ENCODE assay signal across 8 mouse cellular contexts in the genomic region with DNA sequence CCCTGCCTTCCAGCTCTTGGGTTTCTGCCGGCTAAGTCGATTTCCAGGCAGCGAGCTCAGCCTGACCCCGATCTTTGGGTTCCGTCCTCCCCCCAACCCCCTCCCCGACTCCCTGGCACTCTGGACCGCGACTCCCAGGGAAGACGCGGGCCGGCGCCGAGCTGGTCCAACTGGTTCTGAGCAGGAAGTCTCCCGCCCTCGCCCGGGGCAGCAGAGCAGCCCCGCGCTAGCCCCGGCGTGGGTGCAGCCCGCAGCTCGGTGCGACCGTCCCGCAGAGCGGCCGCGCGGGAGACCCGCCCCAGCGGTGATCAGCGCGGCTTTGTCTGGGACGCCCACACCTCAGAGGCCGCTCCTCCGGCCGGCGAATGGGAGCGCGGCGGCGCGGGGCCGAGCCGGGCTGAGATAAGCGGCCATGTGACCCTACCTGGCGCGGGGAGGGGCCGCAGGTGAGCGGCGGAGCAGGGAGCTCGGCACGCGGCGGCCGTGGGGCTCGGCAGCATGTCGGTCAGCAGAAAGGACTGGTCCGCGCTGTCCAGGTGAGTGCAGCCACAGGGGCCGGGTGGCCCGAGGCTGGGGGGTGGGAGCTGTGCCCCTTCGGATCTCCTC. TPM values are rescaled to one million over a fixed set of nuclear protein-coding genes. Genes with fewer than 3 reads are reported as not detected.
DNase-seq lines count a peak whose midpoint lies in the region; ATAC-seq lines count a peak whose summit lies in the region.

A gene (plus strand): TSS at position 118 of the 606 bp plus-strand sequence.

- H3K9ac ChIP-seq in embryonic facial prominence, embryonic 15.5 days, result peak within 1 kb of the TSS; percentile 42; the same call in 1 of the 2 replicates
- peak within 1 kb of the TSS; percentile 45 for H3K9ac ChIP-seq in lung, embryonic 15.5 days
- H3K9ac ChIP-seq in stomach, embryonic 14.5 days (replicated peaks; ENCODE audit: low read depth, low read length), result peak within 1 kb of the TSS; percentile 48

- peak within 1 kb of the TSS; percentile 71 for H3K4me2 ChIP-seq in embryonic facial prominence, embryonic 15.5 days (replicated peaks)
- peak within 1 kb of the TSS; percentile 85 for H3K4me2 ChIP-seq in lung, embryonic 15.5 days
- H3K4me2 ChIP-seq in stomach, embryonic 14.5 days (replicated peaks; ENCODE audit: low read depth, low read length), result peak within 1 kb of the TSS; percentile 97

- ATAC-seq in embryonic facial prominence, embryonic 15.5 days (ENCODE audit: insufficient number of reproducible peaks, low FRiP score, low TSS enrichment, low read depth), result peak; percentile 27; the same call in 1 of the 2 replicates
- ATAC-seq in lung, embryonic 15.5 days (ENCODE audit: borderline replicate concordance, extremely low read depth, low FRiP score, low TSS enrichment), result peak; percentile 74; the same call in 1 of the 2 replicates
- peak; percentile 85 for ATAC-seq in stomach, embryonic 14.5 days (ENCODE audit: insufficient number of reproducible peaks, insufficient read depth, low FRiP score, low read depth)

- WGBS in embryonic facial prominence, embryonic 15.5 days, result 1% methylated on average over 63 of the region's 63 CpGs
- 1% methylated on average over 61 of the region's 63 CpGs for WGBS in lung, embryonic 15.5 days
- WGBS in stomach, embryonic 14.5 days, result under 1% methylated on average over 63 of the region's 63 CpGs

- no peaks in the 10 kb centered on the region for H3K9me3 ChIP-seq in embryonic facial prominence, embryonic 15.5 days (replicated peaks)
- H3K9me3 ChIP-seq in lung, embryonic 15.5 days, result no peaks in the 10 kb centered on the region
- no peaks in the 10 kb centered on the region for H3K9me3 ChIP-seq in stomach, embryonic 14.5 days (ENCODE audit: control insufficient read depth, low read depth, low read length)

- peak; percentile 42 for DNase-seq in ovary, postnatal 36 days (ENCODE audit: low spot score)
- DNase-seq in ovary, postnatal 10 days (ENCODE audit: low spot score), result no peak
- peak; percentile 84 for DNase-seq in kidney, adult 18-20 months
- DNase-seq in left cerebral cortex, postnatal 4 days, result no peak
- DNase-seq in layer of hippocampus, adult 8-10 months (ENCODE audit: low spot score in 2 of 2), result no peak

- H3K36me3 ChIP-seq in embryonic facial prominence, embryonic 15.5 days, result no peaks in the 10 kb centered on the region
- no peaks in the 10 kb centered on the region for H3K36me3 ChIP-seq in lung, embryonic 15.5 days
- H3K36me3 ChIP-seq in stomach, embryonic 14.5 days (ENCODE audit: control insufficient read depth, insufficient read depth, low read length), result no peaks in the 10 kb centered on the region

- H3K4me3 ChIP-seq in embryonic facial prominence, embryonic 15.5 days (replicated peaks), result peak within 1 kb of the TSS; percentile 47
- H3K4me3 ChIP-seq in lung, embryonic 15.5 days, result peak within 1 kb of the TSS; percentile 52
- H3K4me3 ChIP-seq in stomach, embryonic 14.5 days (ENCODE audit: low read depth, low read length), result peak within 1 kb of the TSS; percentile 54

- peaks cover 50% of the 10 kb centered on the region for H3K27me3 ChIP-seq in embryonic facial prominence, embryonic 15.5 days
- H3K27me3 ChIP-seq in lung, embryonic 15.5 days, result peaks cover 37% of the 10 kb centered on the region
- peaks cover 18% of the 10 kb centered on the region; the same call in 1 of the 2 replicates for H3K27me3 ChIP-seq in stomach, embryonic 14.5 days (ENCODE audit: control insufficient read depth, insufficient read depth, low read length)

- peaks cover 15% of the 10 kb centered on the region for H3K4me1 ChIP-seq in embryonic facial prominence, embryonic 15.5 days
- peaks cover 29% of the 10 kb centered on the region for H3K4me1 ChIP-seq in lung, embryonic 15.5 days
- peaks cover 10% of the 10 kb centered on the region; the same call in 1 of the 2 replicates for H3K4me1 ChIP-seq in stomach, embryonic 14.5 days (ENCODE audit: control insufficient read depth, insufficient read depth, low read length)

- intact Hi-C loops in left cerebral cortex, postnatal 4 days (cut with DNase I), result no loop called here

- H3K27ac ChIP-seq in embryonic facial prominence, embryonic 15.5 days (replicated peaks), result peak within 1 kb of the TSS; percentile 45
- H3K27ac ChIP-seq in lung, embryonic 15.5 days, result 0 out of 2 replicates have a peak within 1 kb of the TSS, but pooled peaks have one; percentile 21
- peak within 1 kb of the TSS; percentile 74; the same call in 1 of the 2 replicates for H3K27ac ChIP-seq in stomach, embryonic 14.5 days (ENCODE audit: low read length)

RNA-seq across cellular contexts. Expression of the gene that starts here (rescaled TPM):
- polyA plus RNA-seq in embryonic facial prominence, embryonic 15.5 days (2015; fragmentation: Nextera tagmentation; extraction: Ambion mirVana), result 57.9 and 58.0 TPM in 2 replicates
- 14.9 and 17.0 TPM in 2 replicates for polyA plus RNA-seq in lung, embryonic 15.5 days (2015; fragmentation: Nextera tagmentation; extraction: Ambion mirVana)
- 58.2 and 60.5 TPM in 2 replicates for polyA plus RNA-seq in stomach, embryonic 14.5 days (2014; fragmentation: Nextera tagmentation; extraction: Ambion mirVana)
- under 1 TPM; 0.64 to 0.86 TPM for total RNA-seq in left cerebral cortex, postnatal 4 days (2021)
- 1 to 10 TPM; 1.0 to 2.0 (median 1.0) TPM for total RNA-seq in layer of hippocampus, adult 8-10 months (2022)

Comparison
In these comparisons a context has a peak if more than half of its experiments do, and no peak if none do; other contexts are left out.
1. DNase-seq: peak in ovary, postnatal 36 days (single experiment) and kidney, adult 18-20 months (single experiment); none in ovary, postnatal 10 days (single experiment), left cerebral cortex, postnatal 4 days (single experiment) and layer of hippocampus, adult 8-10 months (0 of 2).
2. ATAC-seq: peak in every context shown above with its lines; median percentile 85 in stomach, embryonic 14.5 days; 74 in lung, embryonic 15.5 days; 27 in embryonic facial prominence, embryonic 15.5 days.
3. H3K27ac ChIP-seq: peak in every context shown above with its lines; median percentile 74 in stomach, embryonic 14.5 days; 45 in embryonic facial prominence, embryonic 15.5 days; 21 in lung, embryonic 15.5 days.
4. Peak in every context shown above with its lines, with median percentiles within 50 percentile points of each other: H3K4me2 ChIP-seq, H3K4me3 ChIP-seq and H3K9ac ChIP-seq.